Mouse (Mus musculus): ENCODE results near the gene Gtpbp1. TPM values are rescaled to one million over a fixed set of nuclear protein-coding genes. Genes with fewer than 3 reads are reported as not detected.

The Gtpbp1 gene
- polyA plus RNA-seq, 1 experiment from 2014 or later, result 56.5 TPM

- Histone ChIP-seq H3K9me3 (ENCODE audit: control insufficient read depth, low read length) (no peaks in the 10 kb centered on the region), H3K4me1 (replicated peaks; ENCODE audit: control insufficient read depth, insufficient read depth, low read length) (peaks cover 3% of the 10 kb centered on the region; the same call in 1 of the 2 replicates), H3K4me2 (ENCODE audit: low read length) (no peak overlapping the region), H3K4me3 (replicated peaks; ENCODE audit: low read length) (no peak overlapping the region), H3K36me3 (ENCODE audit: control insufficient read depth, insufficient read depth) (peaks cover 7% of the 10 kb centered on the region), H3K9ac (replicated peaks; ENCODE audit: low read depth, low read length) (no peak overlapping the region), H3K27ac (ENCODE audit: low read length) (no peak overlapping the region), H3K27me3 (replicated peaks; ENCODE audit: control insufficient read depth, insufficient read depth, low read length) (no peaks in the 10 kb centered on the region)
- WGBS, result 74% methylated on average over 17 of the region's 17 CpGs
- no peak for ATAC-seq
Measured at GRCm38 (mm10) chr15:79706603-79707214, 16.1 kb downstream of the Gtpbp1 start.

- H3K27ac ChIP-seq (ENCODE audit: low read length), result no peak overlapping the region
- no peak overlapping the region for H3K9ac ChIP-seq (replicated peaks; ENCODE audit: low read depth, low read length)
- no peaks in the 10 kb centered on the region for H3K27me3 ChIP-seq (replicated peaks; ENCODE audit: control insufficient read depth, insufficient read depth, low read length)
- H3K4me1 ChIP-seq (replicated peaks; ENCODE audit: control insufficient read depth, insufficient read depth, low read length), result peaks cover 3% of the 10 kb centered on the region; the same call in 1 of the 2 replicates
- no peak overlapping the region for H3K4me3 ChIP-seq (replicated peaks; ENCODE audit: low read length)
- no peak for ATAC-seq
- 86% methylated on average over 5 of the region's 5 CpGs for WGBS
- H3K36me3 ChIP-seq (ENCODE audit: control insufficient read depth, insufficient read depth), result peaks cover 17% of the 10 kb centered on the region
- no peak overlapping the region for H3K4me2 ChIP-seq (ENCODE audit: low read length)
- no peaks in the 10 kb centered on the region for H3K9me3 ChIP-seq (ENCODE audit: control insufficient read depth, low read length)
Measured at GRCm38 (mm10) chr15:79708229-79708822, 17.7 kb downstream of the Gtpbp1 start.

GRCm38 (mm10) chr15:79715646-79716045 is 25.0 kb downstream of the Gtpbp1 start:
- ATAC-seq, result no peak
- 94% methylated on average over 7 of the region's 7 CpGs for WGBS
- peaks cover 31% of the 10 kb centered on the region for H3K36me3 ChIP-seq (ENCODE audit: control insufficient read depth, insufficient read depth)
- H3K27me3 ChIP-seq (replicated peaks; ENCODE audit: control insufficient read depth, insufficient read depth, low read length), result no peaks in the 10 kb centered on the region
- no peak overlapping the region for H3K27ac ChIP-seq (ENCODE audit: low read length)
- H3K4me3 ChIP-seq (replicated peaks; ENCODE audit: low read length), result no peak overlapping the region
- no peaks in the 10 kb centered on the region for H3K4me1 ChIP-seq (replicated peaks; ENCODE audit: control insufficient read depth, insufficient read depth, low read length)
- H3K9me3 ChIP-seq (ENCODE audit: control insufficient read depth, low read length), result no peaks in the 10 kb centered on the region
- H3K9ac ChIP-seq (replicated peaks; ENCODE audit: low read depth, low read length), result no peak overlapping the region
- no peak overlapping the region for H3K4me2 ChIP-seq (ENCODE audit: low read length)

GRCm38 (mm10) chr15:79716710-79717109 is 26.1 kb downstream of the Gtpbp1 start:
- Histone ChIP-seq H3K9me3 (ENCODE audit: control insufficient read depth, low read length) (no peaks in the 10 kb centered on the region), H3K36me3 (ENCODE audit: control insufficient read depth, insufficient read depth) (peaks cover 31% of the 10 kb centered on the region), H3K4me2 (ENCODE audit: low read length) (no peak overlapping the region), H3K4me1 (replicated peaks; ENCODE audit: control insufficient read depth, insufficient read depth, low read length) (no peaks in the 10 kb centered on the region), H3K4me3 (replicated peaks; ENCODE audit: low read length) (no peak overlapping the region), H3K27me3 (replicated peaks; ENCODE audit: control insufficient read depth, insufficient read depth, low read length) (no peaks in the 10 kb centered on the region), H3K27ac (ENCODE audit: low read length) (no peak overlapping the region), H3K9ac (replicated peaks; ENCODE audit: low read depth, low read length) (no peak overlapping the region)
- 82% methylated on average over 6 of the region's 6 CpGs for whole genome bisulfite sequencing
- no peak for ATAC-seq

DNA sequence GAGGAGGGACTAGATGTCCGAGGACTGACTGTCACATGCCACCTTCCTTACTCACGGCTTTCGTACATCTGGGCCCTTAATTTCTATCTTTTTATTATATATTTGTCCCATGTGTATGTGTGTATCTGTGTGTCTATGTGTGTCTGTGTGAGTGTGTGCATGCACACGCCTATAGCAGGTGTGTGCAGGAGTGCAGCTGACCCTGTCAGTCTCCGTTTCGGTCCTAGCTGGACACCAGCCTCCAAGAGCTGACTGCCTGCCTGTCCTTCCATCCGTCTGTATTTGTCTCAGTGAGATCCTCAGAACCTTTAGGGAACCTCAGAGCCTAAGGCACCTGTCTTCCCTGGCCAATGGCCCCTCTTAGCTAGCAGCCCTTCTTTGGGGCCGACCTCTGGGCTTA is 29.6 kb downstream of the Gtpbp1 start:
- no peaks in the 10 kb centered on the region for H3K4me1 ChIP-seq (replicated peaks; ENCODE audit: control insufficient read depth, insufficient read depth, low read length)
- H3K9ac ChIP-seq (replicated peaks; ENCODE audit: low read depth, low read length), result no peak overlapping the region
- WGBS, result 94% methylated on average over 8 of the region's 8 CpGs
- H3K27ac ChIP-seq (ENCODE audit: low read length), result no peak overlapping the region
- ATAC-seq, result no peak
- peaks cover 20% of the 10 kb centered on the region; the same call in 1 of the 2 replicates for H3K36me3 ChIP-seq (ENCODE audit: control insufficient read depth, insufficient read depth)
- H3K4me2 ChIP-seq (ENCODE audit: low read length), result no peak overlapping the region
- H3K4me3 ChIP-seq (replicated peaks; ENCODE audit: low read length), result no peak overlapping the region
- H3K9me3 ChIP-seq (ENCODE audit: control insufficient read depth, low read length), result no peaks in the 10 kb centered on the region
- H3K27me3 ChIP-seq (replicated peaks; ENCODE audit: control insufficient read depth, insufficient read depth, low read length), result no peaks in the 10 kb centered on the region

DNA sequence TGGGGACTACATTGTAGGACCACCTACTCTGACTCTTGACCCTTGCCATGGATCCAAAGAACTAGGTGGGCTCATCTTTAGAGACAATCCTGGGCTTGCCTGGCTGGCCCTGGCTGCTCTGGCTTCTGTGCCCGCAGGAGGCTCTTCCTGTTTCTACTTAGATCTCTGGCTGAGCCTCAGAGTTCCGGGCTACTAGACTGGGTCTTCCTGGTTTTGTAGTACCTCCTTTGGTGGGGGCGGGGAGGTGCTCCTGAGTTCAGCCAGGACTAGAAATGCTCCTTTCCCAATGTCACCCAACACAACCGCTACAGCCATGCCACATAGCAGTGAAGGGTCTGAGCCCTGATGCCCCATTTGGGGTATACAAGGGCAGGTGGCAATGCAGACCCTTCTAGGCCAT is 30.2 kb downstream of the Gtpbp1 start:
- Histone ChIP-seq H3K27me3 (replicated peaks; ENCODE audit: control insufficient read depth, insufficient read depth, low read length) (no peaks in the 10 kb centered on the region), H3K9me3 (ENCODE audit: control insufficient read depth, low read length) (no peaks in the 10 kb centered on the region), H3K4me1 (replicated peaks; ENCODE audit: control insufficient read depth, insufficient read depth, low read length) (no peaks in the 10 kb centered on the region), H3K36me3 (ENCODE audit: control insufficient read depth, insufficient read depth) (peaks cover 26% of the 10 kb centered on the region), H3K4me3 (replicated peaks; ENCODE audit: low read length) (no peak overlapping the region), H3K27ac (ENCODE audit: low read length) (no peak overlapping the region), H3K9ac (replicated peaks; ENCODE audit: low read depth, low read length) (no peak overlapping the region), H3K4me2 (ENCODE audit: low read length) (no peak overlapping the region)
- no peak for ATAC-seq
- WGBS, result 92% methylated on average over 4 of the region's 4 CpGs

- Histone ChIP-seq H3K4me2 (ENCODE audit: low read length) (no peak overlapping the region), H3K27ac (ENCODE audit: low read length) (0 out of 2 replicates have a peak overlapping the region, but pooled peaks have one; percentile 17), H3K4me3 (replicated peaks; ENCODE audit: low read length) (no peak overlapping the region), H3K9ac (replicated peaks; ENCODE audit: low read depth, low read length) (no peak overlapping the region), H3K27me3 (replicated peaks; ENCODE audit: control insufficient read depth, insufficient read depth, low read length) (no peaks in the 10 kb centered on the region), H3K4me1 (replicated peaks; ENCODE audit: control insufficient read depth, insufficient read depth, low read length) (no peaks in the 10 kb centered on the region), H3K9me3 (ENCODE audit: control insufficient read depth, low read length) (no peaks in the 10 kb centered on the region), H3K36me3 (ENCODE audit: control insufficient read depth, insufficient read depth) (peaks cover 40% of the 10 kb centered on the region)
- 7% methylated on average over 1 of the region's 1 CpGs for WGBS
- ATAC-seq, result peak; percentile 34; the same call in 1 of the 2 replicates
Measured at GRCm38 (mm10) chr15:79723439-79723838, 32.8 kb downstream of the Gtpbp1 start.

DNA sequence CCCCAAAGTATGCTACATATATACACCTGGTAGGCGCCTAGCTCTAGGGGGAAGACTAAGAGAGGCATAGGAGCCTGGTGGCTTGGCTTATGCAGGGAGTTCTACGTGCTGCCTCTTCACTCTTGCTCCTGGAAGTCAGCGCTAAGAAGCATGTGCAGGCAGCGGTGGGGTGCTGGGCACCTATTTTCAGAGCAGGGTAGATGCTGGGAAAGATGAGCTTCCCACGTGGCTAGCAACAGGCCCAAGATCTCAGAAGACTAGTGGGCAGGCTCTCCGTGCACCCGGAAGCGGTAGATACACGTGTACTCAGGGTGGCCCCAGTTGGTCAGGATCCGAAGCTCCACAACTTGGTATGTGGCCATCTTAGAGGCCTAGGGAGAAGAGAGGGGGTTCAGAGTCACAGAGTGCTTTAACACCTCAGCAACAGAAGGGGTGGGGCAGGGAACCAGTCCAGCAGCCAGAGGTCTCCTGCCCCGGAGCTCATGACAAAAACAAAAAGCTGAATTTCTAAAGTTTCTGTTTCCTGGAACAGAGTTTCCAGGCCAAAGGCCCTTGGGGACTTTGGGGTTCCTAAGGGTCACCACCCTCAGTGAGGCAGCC is 34.6 kb downstream of the Gtpbp1 start:
- Histone ChIP-seq H3K27me3 (replicated peaks; ENCODE audit: control insufficient read depth, insufficient read depth, low read length) (no peaks in the 10 kb centered on the region), H3K27ac (ENCODE audit: low read length) (no peak overlapping the region), H3K36me3 (ENCODE audit: control insufficient read depth, insufficient read depth) (peaks cover 43% of the 10 kb centered on the region), H3K4me1 (replicated peaks; ENCODE audit: control insufficient read depth, insufficient read depth, low read length) (no peaks in the 10 kb centered on the region), H3K4me3 (replicated peaks; ENCODE audit: low read length) (no peak overlapping the region), H3K9me3 (ENCODE audit: control insufficient read depth, low read length) (no peaks in the 10 kb centered on the region), H3K4me2 (ENCODE audit: low read length) (no peak overlapping the region), H3K9ac (replicated peaks; ENCODE audit: low read depth, low read length) (no peak overlapping the region)
- WGBS, result 90% methylated on average over 11 of the region's 11 CpGs
- ATAC-seq, result no peak

- no peaks in the 10 kb centered on the region for H3K27me3 ChIP-seq (replicated peaks; ENCODE audit: control insufficient read depth, insufficient read depth, low read length)
- no peak overlapping the region for H3K4me3 ChIP-seq (replicated peaks; ENCODE audit: low read length)
- no peaks in the 10 kb centered on the region for H3K4me1 ChIP-seq (replicated peaks; ENCODE audit: control insufficient read depth, insufficient read depth, low read length)
- no peak overlapping the region for H3K4me2 ChIP-seq (ENCODE audit: low read length)
- H3K9me3 ChIP-seq (ENCODE audit: control insufficient read depth, low read length), result no peaks in the 10 kb centered on the region
- 85% methylated on average over 6 of the region's 6 CpGs for WGBS
- no peak for ATAC-seq
- H3K9ac ChIP-seq (replicated peaks; ENCODE audit: low read depth, low read length), result no peak overlapping the region
- no peak overlapping the region for H3K27ac ChIP-seq (ENCODE audit: low read length)
- peaks cover 51% of the 10 kb centered on the region for H3K36me3 ChIP-seq (ENCODE audit: control insufficient read depth, insufficient read depth)
Measured at GRCm38 (mm10) chr15:79727840-79728239, 37.2 kb downstream of the Gtpbp1 start.
